Mouse (Mus musculus) CD4-positive, CD25-positive, alpha-beta regulatory T cell, adult 2 months (primary cell): ENCODE measurements around the gene Vmn1r54.
"Not testable (repeated sequence)": the region's sequence is repeated elsewhere in the genome, so short reads cannot be mapped to it uniquely, and the experiment has no call there.

Experiments
- DNase-seq: peaks from one replicate; pipeline ENCODE4 v3.0.0-alpha.2; 2012; ENCODE audit warnings: low read depth, low spot score

Gene Vmn1r54

DNA sequence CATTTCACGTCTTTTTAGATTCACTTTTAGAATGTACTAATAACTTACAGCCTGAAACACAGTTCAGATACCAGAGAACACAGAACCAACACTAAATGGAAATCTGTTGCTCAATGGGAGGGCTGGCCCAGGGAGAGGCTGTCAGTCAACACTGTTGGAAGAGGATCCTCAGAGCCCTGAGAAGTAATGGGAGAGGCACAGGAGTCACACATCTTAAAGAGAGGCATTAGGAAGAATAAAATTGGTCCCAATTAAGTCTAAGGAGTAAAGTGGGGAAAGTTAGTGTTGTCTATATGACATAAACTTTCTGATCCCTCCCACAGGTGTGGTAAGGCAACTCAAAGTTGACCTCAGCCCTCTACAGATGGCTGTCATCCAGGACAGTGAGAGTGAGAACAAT lies at the start of gene Vmn1r54:
TSS of gene Vmn1r54 (plus strand) at position 301 of the 400 bp plus-strand sequence.
- no peak for DNase-seq

DNA sequence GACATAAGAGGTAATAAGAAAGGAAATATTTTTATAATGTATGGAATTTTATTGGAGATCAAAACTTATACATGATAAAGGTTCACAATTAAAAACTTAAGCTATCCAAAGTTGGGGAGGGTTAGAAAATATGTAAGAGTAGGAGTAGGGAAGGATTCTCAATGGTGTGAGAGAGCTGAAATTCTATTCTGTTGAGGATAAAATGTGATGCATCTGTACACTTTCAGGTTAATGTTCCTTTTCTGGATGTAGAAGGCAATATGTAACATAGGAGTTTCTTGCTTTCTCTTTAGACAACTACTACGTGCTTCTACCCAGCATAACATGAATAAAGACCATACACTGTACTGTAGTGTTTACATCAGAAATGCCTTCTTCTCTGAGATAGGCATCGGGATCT lies 43.6 kb upstream of the Vmn1r54 start, which contains the start of gene V1ra8:
TSS of gene V1ra8 (plus strand) at position 301 of the 400 bp plus-strand sequence.
- not testable (repeated sequence) for DNase-seq

GRCm38 (mm10) chr6:90224338-90224737 lies 21.8 kb upstream of the Vmn1r54 start, which contains the start of gene Vmn1r53:
TSS of gene Vmn1r53 (minus strand) at chr6:90224438.
- DNase-seq = no peak

DNA sequence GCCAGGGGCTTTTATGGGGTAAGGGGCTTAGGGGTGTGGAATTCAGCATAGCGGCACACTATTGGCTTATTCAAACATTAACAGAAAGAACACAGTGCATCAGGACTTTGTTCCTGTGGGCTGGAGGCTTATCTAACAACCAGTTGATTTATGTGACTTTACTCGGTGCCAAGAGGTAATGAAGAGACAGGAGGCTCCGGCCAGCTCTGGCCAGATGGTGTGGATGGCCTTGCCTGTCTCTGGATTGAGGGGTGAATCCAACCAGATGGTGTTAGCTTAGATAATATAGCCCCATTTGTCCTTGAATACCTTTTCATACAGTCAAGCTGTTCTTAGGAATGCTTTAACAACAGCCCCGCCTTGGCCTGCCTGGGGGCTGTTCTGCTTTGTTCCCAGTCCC lies 14.0 kb upstream of the Vmn1r54 start:
- not testable (repeated sequence) for DNase-seq

GRCm38 (mm10) chr6:90232681-90233080 lies 13.4 kb upstream of the Vmn1r54 start:
- DNase-seq = no peak

GRCm38 (mm10) chr6:90244019-90244418 lies 2.1 kb upstream of the Vmn1r54 start:
- DNase-seq = no peak

DNA sequence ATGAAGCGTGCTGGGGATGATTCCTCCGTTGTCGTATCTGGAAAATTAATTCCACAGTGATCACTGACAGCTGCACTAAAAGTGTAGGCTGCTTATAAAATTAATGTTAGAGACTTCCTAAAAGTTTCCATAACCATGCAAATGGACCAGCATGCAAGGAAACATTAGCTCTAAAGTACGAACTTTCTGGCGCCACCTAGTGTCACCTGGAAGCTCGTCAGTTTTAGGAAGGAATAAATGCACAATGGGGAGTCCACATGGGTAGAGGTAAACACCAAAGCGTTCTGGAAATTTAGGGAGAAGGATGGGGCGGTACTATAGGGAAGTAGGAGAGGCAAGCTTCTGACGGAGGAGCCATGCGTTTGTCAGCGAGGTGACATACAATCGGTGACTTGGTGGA lies 42.2 kb downstream of the Vmn1r54 start:
- DNase-seq = no peak

DNA sequence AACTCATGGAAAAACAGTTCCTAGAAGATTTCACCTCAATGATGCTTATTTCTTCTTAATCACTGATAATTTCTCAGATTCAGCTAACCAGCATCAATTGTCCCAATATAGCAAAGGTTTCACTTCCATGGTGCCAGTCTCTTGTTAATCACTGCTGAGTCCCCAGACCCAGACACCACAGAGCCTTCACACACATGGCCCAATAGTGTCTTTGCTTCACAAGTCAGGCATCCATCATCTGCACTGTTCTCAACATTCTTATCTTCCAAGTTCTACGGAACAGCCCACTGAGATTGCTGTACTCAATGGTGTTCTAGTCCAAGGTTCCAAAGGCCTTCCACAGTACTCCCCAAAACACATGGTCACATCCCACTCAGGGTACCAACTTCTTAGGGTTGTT lies 54.8 kb downstream of the Vmn1r54 start, which contains the start of gene BC048671:
TSS of gene BC048671 (plus strand) at position 301 of the 400 bp plus-strand sequence.
- no peak for DNase-seq

GRCm38 (mm10) chr6:90306315-90306975 lies 60.3 kb downstream of the Vmn1r54 start:
- DNase-seq = no peak

DNA sequence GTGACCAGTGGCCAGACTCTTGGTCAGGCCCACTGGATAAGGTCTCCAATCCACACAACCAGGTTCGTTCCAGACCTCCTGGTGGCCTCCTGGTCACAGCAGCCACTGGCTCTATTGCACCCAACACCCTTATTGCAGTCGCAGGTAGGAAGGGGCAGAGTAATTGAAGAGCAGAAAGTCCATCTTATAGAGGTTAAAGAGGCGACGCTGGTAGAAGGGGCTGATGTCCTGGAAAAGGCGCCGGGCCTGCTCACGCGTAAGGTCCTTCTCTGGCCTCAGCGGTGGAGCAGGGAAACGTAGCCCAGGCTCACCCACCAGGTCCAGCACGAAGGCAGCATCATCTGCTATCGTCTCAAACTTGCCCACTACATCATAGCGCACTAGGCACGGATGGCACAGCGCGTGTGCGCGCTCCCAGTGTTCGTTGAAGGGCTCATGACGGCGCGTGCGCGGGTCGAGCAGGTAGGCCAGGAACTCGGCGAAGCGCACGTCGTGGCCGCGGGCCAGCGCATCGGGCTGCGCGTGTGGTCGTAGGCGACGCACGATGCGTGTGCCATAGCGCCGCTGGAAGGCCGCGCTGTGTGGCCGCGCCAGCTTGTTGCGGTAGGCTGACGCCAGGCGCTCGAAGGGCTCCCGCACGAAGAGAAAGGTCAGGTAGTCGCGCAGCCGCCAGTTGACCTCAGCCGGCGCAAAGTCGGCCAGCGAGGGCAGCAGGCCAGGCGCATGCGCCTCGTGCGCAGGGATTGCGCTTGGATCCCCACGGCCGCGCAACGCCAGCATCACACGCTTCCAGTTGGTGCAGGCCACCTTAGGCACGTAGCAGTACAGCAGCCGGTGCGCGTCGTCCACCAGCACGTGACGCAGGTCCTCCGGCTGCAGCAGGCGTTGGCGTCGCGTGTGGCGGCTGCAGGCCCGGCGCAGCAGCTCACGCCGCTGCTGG lies 63.0 kb downstream of the Vmn1r54 start:
- DNase-seq = no peak

GRCm38 (mm10) chr6:90315961-90316360 lies 69.9 kb downstream of the Vmn1r54 start:
- no peak for DNase-seq

- no peak for DNase-seq
Observed at GRCm38 (mm10) chr6:90317510-90318258, 71.6 kb downstream of the Vmn1r54 start.

- no peak for DNase-seq
Observed at GRCm38 (mm10) chr6:90319019-90319418, 72.9 kb downstream of the Vmn1r54 start.

DNA sequence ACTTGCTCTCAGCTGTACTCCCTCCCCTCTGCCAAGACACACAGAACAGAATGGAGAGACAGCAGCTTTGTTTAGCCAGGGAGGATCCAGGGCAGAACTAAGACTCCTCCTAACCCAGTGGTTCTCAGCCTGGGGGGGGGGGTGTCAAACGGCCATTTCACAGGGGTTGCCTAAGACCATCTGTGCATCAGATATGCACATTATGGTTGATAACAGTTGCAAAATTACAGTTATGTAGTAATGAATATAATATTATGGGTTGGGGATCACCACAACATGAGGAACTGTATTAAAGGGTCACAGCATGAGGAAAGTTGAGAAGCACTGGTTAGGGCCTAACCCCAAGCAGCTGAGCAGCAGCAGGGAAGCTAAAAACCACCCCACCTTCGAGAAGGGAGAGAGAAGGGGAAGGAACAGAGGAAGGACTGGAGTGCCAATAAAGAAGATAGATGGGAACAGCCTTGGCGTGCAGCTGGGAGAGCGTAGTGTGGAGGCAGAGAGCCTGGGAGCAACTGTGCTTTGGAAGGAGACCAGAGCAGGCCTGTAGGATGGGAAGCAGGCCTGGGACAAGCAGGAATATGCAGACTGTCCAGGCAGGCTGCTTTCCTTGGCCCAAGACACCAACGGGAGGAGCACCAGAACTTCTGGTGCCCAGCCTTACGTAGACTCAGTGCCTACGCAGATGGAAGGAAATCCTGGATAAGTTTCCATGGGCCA lies 73.5 kb downstream of the Vmn1r54 start:
- no peak for DNase-seq

- DNase-seq = no peak
Observed at GRCm38 (mm10) chr6:90320429-90320828, 74.3 kb downstream of the Vmn1r54 start.
